Mouse (Mus musculus) limb, embryonic 12.5 days (tissue): ENCODE measurements at regions not wholly inside any gene's neighbourhood (a gene's known extent, or its start where the extent isn't known, plus 50 kb on each side); places are given as distances from the start of the nearest gene placed in this dataset.

Experiments used
- ATAC-seq: fragments of 200-750 bp; cut with Nextera tagmentation; 2 replicates; pipeline ENCODE4 v1.8.0; 2017; ENCODE audit warnings: low read depth, moderate TSS enrichment; ENCODE audit not compliant: insufficient number of reproducible peaks, insufficient read depth, low FRiP score, low TSS enrichment
- H3K27ac ChIP-seq: fragments of 300-500 bp; sonication (generic); 2 replicates; pipeline ENCODE4 v1.5.1; 2016; ENCODE audit warnings: mild to moderate bottlenecking, moderate library complexity
- H3K27me3 ChIP-seq: fragments of 300-500 bp; sonication (generic); 2 replicates; pipeline ENCODE4 v1.6.1; 2016; ENCODE audit warnings: mild to moderate bottlenecking, moderate library complexity
- H3K36me3 ChIP-seq: fragments of 300-500 bp; sonication (generic); 2 replicates; pipeline ENCODE4 v1.6.1; 2016; ENCODE audit warnings: mild to moderate bottlenecking, moderate library complexity
- H3K4me1 ChIP-seq: fragments of 300-500 bp; sonication (generic); replicated peaks from 2 replicates; pipeline ENCODE4 v1.6.1; 2016
- H3K4me2 ChIP-seq: fragments of 300-500 bp; sonication (generic); 2 replicates; pipeline ENCODE4 v1.6.1; 2016; ENCODE audit warnings: mild to moderate bottlenecking, moderate library complexity
- H3K4me3 ChIP-seq: fragments of 300-500 bp; sonication (generic); replicated peaks from 2 replicates; pipeline ENCODE4 v1.5.1; 2016; ENCODE audit warnings: mild to moderate bottlenecking
- H3K9ac ChIP-seq: fragments of 300-500 bp; sonication (generic); replicated peaks from 2 replicates; pipeline ENCODE4 v1.6.1; 2016; ENCODE audit warnings: mild to moderate bottlenecking, moderate library complexity
- H3K9me3 ChIP-seq: fragments of 300-500 bp; sonication (generic); 2 replicates; pipeline ENCODE4 v1.6.1; 2016; ENCODE audit warnings: mild to moderate bottlenecking, moderate library complexity
- WGBS: fragments of 180-500 bp; shearing (Covaris S2); methylation state at CpG from one replicate; pipeline ENCODE4 v1.1.7; 2016; 5-methylcytosine and 5-hydroxymethylcytosine counted together

- 25% methylated on average over 10 of the region's 10 CpGs for WGBS
- no peak overlapping the region for H3K4me2 ChIP-seq
- no peaks in the 10 kb centered on the region for H3K36me3 ChIP-seq
- no peak for ATAC-seq
- H3K9me3 ChIP-seq: no peaks in the 10 kb centered on the region
- H3K9ac ChIP-seq: no peak overlapping the region
- H3K4me1 ChIP-seq: peaks cover 13% of the 10 kb centered on the region; the same call in 1 of the 2 replicates
- H3K4me3 ChIP-seq: no peak overlapping the region
- no peak overlapping the region for H3K27ac ChIP-seq
- peaks cover 19% of the 10 kb centered on the region for H3K27me3 ChIP-seq
These were observed 213.9 kb upstream of the Cxcr4 start for GRCm38 (mm10) chr1:128805687-128806653.

DNA sequence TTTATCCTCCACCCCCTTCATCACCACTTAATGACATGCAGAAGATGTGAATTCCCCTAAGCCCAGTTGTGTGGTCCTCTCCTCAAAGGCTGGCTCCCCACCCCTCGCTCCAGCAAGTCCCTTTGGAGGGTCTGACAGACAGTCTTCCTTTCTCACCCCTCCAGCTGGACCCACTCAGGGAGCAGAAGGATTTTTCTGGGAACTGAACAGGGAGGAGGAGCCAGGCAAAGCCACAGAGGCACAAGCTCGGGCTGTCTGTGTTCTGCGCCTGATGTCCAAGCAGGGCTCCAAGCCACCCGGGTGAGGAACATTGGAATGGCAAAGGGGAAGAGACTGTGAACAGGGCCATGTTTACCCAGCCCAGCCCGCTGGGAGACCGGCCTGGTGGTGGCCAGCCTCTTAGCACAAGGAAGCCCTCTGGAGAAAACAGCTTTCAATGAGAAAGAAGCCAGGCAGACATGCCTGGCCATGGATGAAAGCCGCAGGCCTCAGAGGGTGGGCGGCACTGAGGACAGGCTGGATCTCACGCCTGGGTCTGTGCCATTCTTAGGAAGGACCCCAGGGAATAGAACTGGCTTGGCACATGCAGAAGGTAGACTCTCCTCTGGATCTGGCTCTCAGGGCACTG, 211.5 kb upstream of the Cxcr4 start:
- H3K9me3 ChIP-seq: no peaks in the 10 kb centered on the region
- ATAC-seq: no peak
- peaks cover 21% of the 10 kb centered on the region for H3K27me3 ChIP-seq
- peaks cover 13% of the 10 kb centered on the region; the same call in 1 of the 2 replicates for H3K4me1 ChIP-seq
- H3K4me2 ChIP-seq: no peak overlapping the region
- no peak overlapping the region for H3K27ac ChIP-seq
- H3K36me3 ChIP-seq: no peaks in the 10 kb centered on the region
- no peak overlapping the region for H3K9ac ChIP-seq
- no peak overlapping the region for H3K4me3 ChIP-seq
- WGBS: 32% methylated on average over 9 of the region's 9 CpGs

- H3K4me2 ChIP-seq: no peak overlapping the region
- no peak overlapping the region for H3K27ac ChIP-seq
- H3K4me3 ChIP-seq: no peak overlapping the region
- ATAC-seq: no peak
- peaks cover 21% of the 10 kb centered on the region for H3K27me3 ChIP-seq
- H3K9ac ChIP-seq: no peak overlapping the region
- no peaks in the 10 kb centered on the region for H3K36me3 ChIP-seq
- peaks cover 13% of the 10 kb centered on the region; the same call in 1 of the 2 replicates for H3K4me1 ChIP-seq
- no peaks in the 10 kb centered on the region for H3K9me3 ChIP-seq
These were observed 211.0 kb upstream of the Cxcr4 start for GRCm38 (mm10) chr1:128803058-128803432.

DNA sequence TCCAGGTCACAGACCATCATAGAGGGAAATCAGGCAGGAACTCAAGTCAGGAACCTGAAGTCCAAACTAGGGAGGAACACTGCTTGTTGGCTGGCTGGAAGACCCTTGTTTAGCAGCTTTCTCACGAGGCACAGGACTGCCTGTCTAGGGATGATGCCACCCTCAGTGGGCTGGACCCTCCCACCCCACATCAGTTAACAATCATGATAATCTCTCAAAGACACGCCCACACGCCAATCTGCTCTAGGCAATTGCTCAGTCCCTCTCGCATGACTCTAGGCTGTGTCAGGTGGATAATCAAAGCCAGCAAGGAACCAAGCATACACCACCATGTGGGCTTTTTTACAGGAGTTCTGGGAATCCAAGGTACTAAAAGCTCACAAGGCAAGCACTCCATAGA, 206.6 kb upstream of the Cxcr4 start:
- Histone ChIP-seq H3K4me2 (no peak overlapping the region), H3K9ac (no peak overlapping the region), H3K27me3 (peaks cover 21% of the 10 kb centered on the region), H3K9me3 (no peaks in the 10 kb centered on the region), H3K36me3 (no peaks in the 10 kb centered on the region), H3K4me3 (no peak overlapping the region), H3K27ac (no peak overlapping the region), H3K4me1 (peaks cover 5% of the 10 kb centered on the region; the same call in 1 of the 2 replicates)
- 51% methylated on average over 4 of the region's 4 CpGs for WGBS
- ATAC-seq: peak; percentile 28; the same call in 1 of the 2 replicates

- Histone ChIP-seq H3K9ac (no peak overlapping the region), H3K36me3 (no peaks in the 10 kb centered on the region), H3K4me1 (no peaks in the 10 kb centered on the region), H3K27me3 (peaks cover 5% of the 10 kb centered on the region), H3K9me3 (no peaks in the 10 kb centered on the region), H3K27ac (no peak overlapping the region), H3K4me3 (no peak overlapping the region), H3K4me2 (no peak overlapping the region)
- WGBS: 82% methylated on average over 6 of the region's 6 CpGs
- ATAC-seq: no peak
These were observed 203.6 kb upstream of the Cxcr4 start for GRCm38 (mm10) chr1:128795654-128796053.

DNA sequence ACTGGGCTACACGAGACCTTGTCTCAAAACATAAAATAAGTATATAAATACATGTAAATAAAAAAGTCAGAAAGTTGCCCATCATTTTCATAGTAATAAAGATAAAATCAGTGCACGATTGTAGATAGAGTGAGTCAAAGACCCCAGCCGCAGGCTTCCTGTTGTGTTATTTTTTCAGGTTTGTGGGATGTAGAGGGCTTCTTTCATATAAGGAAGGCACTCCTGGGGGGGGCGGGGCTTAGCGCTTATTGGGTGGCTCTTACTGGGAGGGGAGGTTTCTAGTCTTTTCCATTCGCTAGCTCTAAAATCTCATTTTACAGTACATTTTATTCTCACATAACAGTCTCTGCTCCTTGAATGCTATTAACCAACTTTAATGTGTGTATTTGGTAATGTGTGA, 198.8 kb upstream of the Cxcr4 start:
- Histone ChIP-seq H3K4me2 (no peak overlapping the region), H3K4me1 (peaks cover 3% of the 10 kb centered on the region; the same call in 1 of the 2 replicates), H3K27me3 (no peaks in the 10 kb centered on the region), H3K27ac (no peak overlapping the region), H3K9me3 (no peaks in the 10 kb centered on the region), H3K36me3 (no peaks in the 10 kb centered on the region), H3K9ac (no peak overlapping the region), H3K4me3 (no peak overlapping the region)
- 85% methylated on average over 6 of the region's 6 CpGs for WGBS
- ATAC-seq: no peak

DNA sequence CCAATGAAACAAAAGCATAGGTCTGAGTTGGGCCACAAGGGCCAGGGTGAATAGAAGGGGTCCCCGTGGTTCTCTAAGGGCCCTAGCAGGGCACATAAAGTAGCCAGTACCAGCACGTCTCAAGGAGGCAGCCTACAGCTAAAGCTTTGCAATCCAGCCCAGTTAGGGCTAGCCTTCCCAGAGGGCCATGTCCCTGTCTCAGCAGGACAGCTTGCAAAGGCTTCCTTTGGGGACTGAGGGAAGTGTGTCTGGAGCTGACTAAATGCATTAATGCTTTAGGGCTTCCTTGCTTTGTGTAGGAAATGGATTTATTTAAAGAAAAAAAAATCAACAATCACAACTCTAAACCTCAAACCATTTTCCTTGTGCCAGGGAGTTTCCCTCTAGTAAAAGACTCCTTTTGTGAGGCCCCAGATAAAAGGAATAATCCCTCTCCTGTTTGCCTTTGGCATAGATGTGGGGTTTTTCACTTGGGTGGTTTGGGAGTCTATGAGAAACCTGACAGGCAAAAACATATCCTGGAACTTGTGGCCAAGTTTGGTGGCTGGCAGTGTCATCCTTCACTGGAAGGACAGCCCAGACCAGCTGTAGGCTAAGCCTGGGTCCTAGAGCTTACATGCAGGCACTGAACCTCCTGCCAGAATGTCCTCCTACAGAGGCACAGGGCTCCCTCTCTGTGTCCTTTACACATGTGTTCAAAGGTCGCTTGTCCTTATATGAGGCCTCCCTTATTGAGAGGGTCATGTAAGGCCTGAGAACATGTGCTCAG, 197.7 kb upstream of the Cxcr4 start:
- no peaks in the 10 kb centered on the region for H3K9me3 ChIP-seq
- no peak for ATAC-seq
- H3K9ac ChIP-seq: no peak overlapping the region
- no peak overlapping the region for H3K27ac ChIP-seq
- WGBS: 73% methylated on average over 3 of the region's 3 CpGs
- H3K4me3 ChIP-seq: no peak overlapping the region
- H3K4me1 ChIP-seq: peaks cover 3% of the 10 kb centered on the region; the same call in 1 of the 2 replicates
- no peaks in the 10 kb centered on the region for H3K27me3 ChIP-seq
- no peaks in the 10 kb centered on the region for H3K36me3 ChIP-seq
- H3K4me2 ChIP-seq: no peak overlapping the region

DNA sequence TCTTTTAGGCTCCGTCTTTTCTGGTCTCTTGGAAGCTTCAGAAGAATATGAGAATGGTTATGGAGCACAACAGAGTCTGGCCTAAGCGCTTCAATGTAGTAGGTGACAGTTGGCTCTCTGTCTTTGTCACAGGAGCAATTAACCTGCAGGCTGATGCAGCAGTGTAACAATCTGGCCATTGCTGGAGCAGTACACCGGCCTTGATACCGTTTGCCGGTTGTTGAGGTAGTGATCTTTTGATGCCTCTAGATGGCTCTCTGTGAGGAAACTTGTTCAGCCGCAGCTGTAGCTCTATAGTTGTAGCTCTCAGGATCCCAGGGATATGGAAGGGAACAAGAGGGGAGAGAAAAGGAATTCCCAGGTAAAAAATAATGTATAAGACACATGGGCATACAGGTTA, 196.1 kb upstream of the Cxcr4 start:
- Histone ChIP-seq H3K4me2 (no peak overlapping the region), H3K9me3 (no peaks in the 10 kb centered on the region), H3K27me3 (no peaks in the 10 kb centered on the region), H3K4me3 (no peak overlapping the region), H3K9ac (no peak overlapping the region), H3K36me3 (no peaks in the 10 kb centered on the region), H3K27ac (no peak overlapping the region), H3K4me1 (peaks cover 3% of the 10 kb centered on the region; the same call in 1 of the 2 replicates)
- ATAC-seq: no peak
- 51% methylated on average over 6 of the region's 6 CpGs for WGBS

DNA sequence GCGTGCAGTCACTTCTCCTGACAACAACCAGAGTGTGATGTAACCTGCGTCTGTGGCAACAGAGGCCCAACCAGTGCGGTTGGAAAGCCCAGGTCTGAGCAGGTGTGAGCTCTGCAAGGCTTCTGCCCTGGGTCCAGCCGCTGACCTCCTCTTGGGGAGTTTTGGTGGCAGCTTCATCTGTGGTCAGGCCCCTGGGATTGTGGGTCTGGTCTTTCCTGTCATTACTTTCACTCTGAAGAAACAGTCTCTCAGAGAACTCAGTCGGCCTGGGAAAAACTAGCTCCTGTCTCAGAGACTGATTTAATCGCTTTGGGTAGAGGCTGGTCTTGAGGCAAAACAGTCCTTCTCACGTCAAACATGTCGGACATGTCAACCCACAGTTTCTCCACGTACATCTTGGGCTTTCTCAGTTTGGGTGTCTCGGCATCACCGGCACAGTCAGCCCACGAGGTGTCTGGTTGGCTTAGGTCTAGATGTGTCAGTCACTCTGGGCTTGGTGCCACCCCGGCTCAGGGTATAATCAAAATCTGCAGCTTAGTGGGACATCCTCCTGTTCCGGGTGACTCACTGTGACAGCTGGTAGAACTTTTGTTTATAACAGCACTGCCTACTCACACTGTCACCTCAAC, 195.0 kb upstream of the Cxcr4 start:
- Histone ChIP-seq H3K27ac (no peak overlapping the region), H3K4me2 (no peak overlapping the region), H3K4me3 (no peak overlapping the region), H3K9ac (no peak overlapping the region), H3K36me3 (no peaks in the 10 kb centered on the region), H3K27me3 (no peaks in the 10 kb centered on the region), H3K4me1 (peaks cover 3% of the 10 kb centered on the region; the same call in 1 of the 2 replicates), H3K9me3 (no peaks in the 10 kb centered on the region)
- ATAC-seq: no peak
- WGBS: 87% methylated on average over 14 of the region's 14 CpGs

DNA sequence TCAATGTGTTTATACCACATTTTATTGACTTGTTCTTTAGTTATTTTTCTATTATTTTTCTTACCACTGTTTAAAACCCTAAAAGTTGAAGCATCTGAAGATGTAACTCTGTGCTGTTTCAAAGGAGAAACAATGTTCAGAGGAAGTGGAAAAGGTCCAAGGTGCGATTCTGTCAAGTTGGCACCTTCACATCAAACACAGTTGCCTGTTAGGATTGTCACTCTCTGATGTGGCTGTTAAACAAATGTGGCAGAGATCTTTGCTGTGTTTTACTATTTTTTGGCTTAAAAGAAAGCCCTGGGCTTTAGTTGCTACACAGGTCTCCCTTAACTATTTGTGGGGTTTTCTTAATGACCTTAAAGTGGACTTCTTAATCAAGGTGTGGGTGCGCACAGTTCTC, 190.2 kb upstream of the Cxcr4 start:
- Histone ChIP-seq H3K36me3 (no peaks in the 10 kb centered on the region), H3K9ac (no peak overlapping the region), H3K27ac (no peak overlapping the region), H3K4me2 (no peak overlapping the region), H3K9me3 (no peaks in the 10 kb centered on the region), H3K27me3 (no peaks in the 10 kb centered on the region), H3K4me3 (no peak overlapping the region), H3K4me1 (no peaks in the 10 kb centered on the region)
- no peak for ATAC-seq
- WGBS: 66% methylated on average over 2 of the region's 2 CpGs

- Histone ChIP-seq H3K4me3 (no peak overlapping the region), H3K27ac (no peak overlapping the region), H3K9ac (no peak overlapping the region), H3K27me3 (no peaks in the 10 kb centered on the region), H3K4me1 (no peaks in the 10 kb centered on the region), H3K36me3 (no peaks in the 10 kb centered on the region), H3K4me2 (no peak overlapping the region), H3K9me3 (no peaks in the 10 kb centered on the region)
- WGBS: 72% methylated on average over 7 of the region's 7 CpGs
- ATAC-seq: no peak
These were observed 189.8 kb upstream of the Cxcr4 start for GRCm38 (mm10) chr1:128781871-128782270.
